Mouse (Mus musculus) neural tube, embryonic 11.5 days (tissue): Measurements from ENCODE around the gene Lmf1. TPM values are rescaled to one million over a fixed set of nuclear protein-coding genes. Genes with fewer than 3 reads are reported as not detected.
A peak's percentile ranks its signal among the peaks of the same experiment; 100 is the strongest.

Experiments
- ATAC-seq: fragments of 200-750 bp; cut with Nextera tagmentation; 2 replicates; pipeline ENCODE4 v1.8.0; 2017; ENCODE audit warnings: moderate number of reproducible peaks, mild to moderate bottlenecking, moderate TSS enrichment, moderate library complexity; ENCODE audit not compliant: insufficient read depth, low FRiP score, low TSS enrichment
- DNase-seq: peaks from one replicate; pipeline ENCODE4 v3.0.0-alpha.2; 2015; ENCODE audit warnings: low spot score
- H3K27ac ChIP-seq: fragments of 300-500 bp; sonication (generic); 2 replicates; pipeline ENCODE4 v1.5.1; 2014; ENCODE audit warnings: low read depth, mild to moderate bottlenecking, low read length
- H3K27me3 ChIP-seq: fragments of 300-500 bp; sonication (generic); 2 replicates; pipeline ENCODE4 v1.6.1; 2014; ENCODE audit warnings: mild to moderate bottlenecking, low read length, mixed read lengths; ENCODE audit not compliant: control insufficient read depth, insufficient read depth
- H3K36me3 ChIP-seq: fragments of 300-500 bp; sonication (generic); 2 replicates; pipeline ENCODE4 v1.6.1; 2014; ENCODE audit warnings: mild to moderate bottlenecking, low read length, moderate library complexity, mixed read lengths; ENCODE audit not compliant: control insufficient read depth, insufficient read depth
- H3K4me1 ChIP-seq: fragments of 300-500 bp; sonication (generic); 2 replicates; pipeline ENCODE4 v1.6.1; 2014; ENCODE audit warnings: low read length, mixed read lengths; ENCODE audit not compliant: control insufficient read depth, insufficient read depth
- H3K4me2 ChIP-seq: fragments of 300-500 bp; sonication (generic); 2 replicates; pipeline ENCODE4 v1.6.1; 2014; ENCODE audit warnings: low read depth, mild to moderate bottlenecking, moderate library complexity
- H3K4me3 ChIP-seq: fragments of 300-500 bp; sonication (generic); 2 replicates; pipeline ENCODE4 v1.5.1; 2014; ENCODE audit warnings: low read depth, low read length
- H3K9ac ChIP-seq: fragments of 300-500 bp; sonication (generic); 2 replicates; pipeline ENCODE4 v1.6.1; 2014; ENCODE audit warnings: mild to moderate bottlenecking, low read length
- H3K9me3 ChIP-seq: fragments of 300-500 bp; sonication (generic); 2 replicates; pipeline ENCODE4 v1.6.1; 2016; ENCODE audit warnings: low read length; ENCODE audit not compliant: control insufficient read depth
- WGBS: fragments of 180-500 bp; shearing (Covaris S2); extraction: QIAGEN DNeasy Blood & Tissue Kit; methylation state at CpG from one replicate; pipeline ENCODE4 v1.1.7; 2014; 5-methylcytosine and 5-hydroxymethylcytosine counted together
- polyA plus RNA-seq: library from polyadenylated mRNA; unstranded; fragments of >200 nt; fragmentation: Nextera tagmentation; extraction: Ambion mirVana; gene quantifications from 2 replicates; pipeline ENCODE4 v1.2.1, GENCODE M21; 2014

The Lmf1 gene
- polyA plus RNA-seq, 1 experiment from 2014 or later = 23.9 TPM

- Histone ChIP-seq H3K9me3 (no peaks in the 10 kb centered on the region), H3K36me3 (no peaks in the 10 kb centered on the region), H3K4me3 (no peak overlapping the region), H3K4me2 (no peak overlapping the region), H3K9ac (no peak overlapping the region), H3K4me1 (peaks cover 11% of the 10 kb centered on the region), H3K27ac (no peak overlapping the region), H3K27me3 (no peaks in the 10 kb centered on the region)
- DNase-seq (no peak), ATAC-seq (no peak)
- 86% methylated on average over 4 of the region's 4 CpGs for WGBS
Observed at GRCm38 (mm10) chr17:25623441-25623840, 44.6 kb downstream of the Lmf1 start.

DNA sequence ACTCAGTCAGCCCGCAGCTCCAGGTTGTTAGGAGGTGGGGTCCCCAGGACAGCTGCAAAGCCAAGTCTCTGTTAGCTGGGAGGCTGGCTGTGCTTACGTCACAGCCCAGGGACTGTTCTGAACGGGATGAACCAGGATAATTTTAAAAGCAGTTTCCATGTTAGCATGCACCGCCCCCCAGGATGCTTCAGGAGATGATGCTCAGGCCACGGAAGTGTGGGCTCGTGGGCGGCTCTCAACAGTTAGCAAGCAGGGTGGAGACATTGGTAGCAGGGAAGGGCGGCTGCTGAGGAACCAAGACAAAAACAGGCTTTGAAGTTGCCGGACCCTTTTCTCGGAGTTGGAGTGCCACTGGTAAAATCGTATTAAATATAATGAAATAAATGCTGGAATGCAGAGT lies 45.0 kb downstream of the Lmf1 start:
- H3K4me2 ChIP-seq = no peak overlapping the region
- no peaks in the 10 kb centered on the region for H3K27me3 ChIP-seq
- 49% methylated on average over 11 of the region's 11 CpGs for WGBS
- H3K9ac ChIP-seq = no peak overlapping the region
- ATAC-seq (no peak), DNase-seq (no peak)
- H3K27ac ChIP-seq = no peak overlapping the region
- H3K36me3 ChIP-seq = no peaks in the 10 kb centered on the region
- H3K9me3 ChIP-seq = no peaks in the 10 kb centered on the region
- H3K4me3 ChIP-seq = no peak overlapping the region
- peaks cover 11% of the 10 kb centered on the region for H3K4me1 ChIP-seq

DNA sequence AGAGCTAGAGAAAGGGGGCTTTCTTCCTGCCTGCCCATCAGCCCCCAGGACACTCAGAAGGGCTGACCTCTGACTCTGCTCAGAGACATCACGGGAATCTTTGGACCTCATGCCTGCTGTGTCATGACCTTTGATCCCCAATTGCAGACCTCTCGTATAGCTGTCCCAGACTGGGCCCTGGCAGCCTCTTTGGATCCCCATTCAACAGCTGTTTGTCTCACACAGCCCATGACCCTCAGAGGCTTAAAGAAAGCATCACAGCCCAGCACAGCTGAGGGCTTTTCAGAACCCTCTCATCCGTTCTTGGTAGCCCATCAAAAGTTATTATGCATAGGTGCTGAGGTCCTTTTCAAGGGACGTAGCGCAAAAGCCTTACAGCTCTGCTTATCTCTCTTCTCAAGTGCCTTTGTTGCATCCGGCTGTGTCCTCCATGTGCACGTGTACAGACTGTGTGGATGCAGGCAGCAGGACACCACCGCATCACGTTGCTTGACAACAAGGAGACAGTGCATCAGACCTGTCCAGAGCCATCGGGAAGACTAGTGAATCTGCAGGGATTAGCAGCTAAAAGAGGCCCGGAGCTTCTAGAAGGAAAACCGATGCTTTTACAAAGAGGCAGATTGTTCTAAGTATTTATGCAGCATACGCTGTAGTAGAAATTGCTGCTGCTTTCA lies 45.7 kb downstream of the Lmf1 start:
- WGBS = 43% methylated on average over 13 of the region's 13 CpGs
- Histone ChIP-seq H3K9ac (no peak overlapping the region), H3K27ac (peak overlapping the region; percentile 42; the same call in 1 of the 2 replicates), H3K4me2 (no peak overlapping the region), H3K27me3 (no peaks in the 10 kb centered on the region), H3K4me1 (peaks cover 11% of the 10 kb centered on the region), H3K4me3 (no peak overlapping the region), H3K36me3 (no peaks in the 10 kb centered on the region), H3K9me3 (no peaks in the 10 kb centered on the region)
- DNase-seq (no peak), ATAC-seq (no peak)

GRCm38 (mm10) chr17:25625282-25625681 lies 46.4 kb downstream of the Lmf1 start:
- H3K27ac ChIP-seq = no peak overlapping the region
- H3K9me3 ChIP-seq = no peaks in the 10 kb centered on the region
- no peak for ATAC-seq
- peaks cover 11% of the 10 kb centered on the region for H3K4me1 ChIP-seq
- WGBS = 78% methylated on average over 7 of the region's 7 CpGs
- H3K9ac ChIP-seq = no peak overlapping the region
- no peaks in the 10 kb centered on the region for H3K27me3 ChIP-seq
- no peaks in the 10 kb centered on the region for H3K36me3 ChIP-seq
- H3K4me3 ChIP-seq = no peak overlapping the region
- DNase-seq = no peak
- no peak overlapping the region for H3K4me2 ChIP-seq

DNA sequence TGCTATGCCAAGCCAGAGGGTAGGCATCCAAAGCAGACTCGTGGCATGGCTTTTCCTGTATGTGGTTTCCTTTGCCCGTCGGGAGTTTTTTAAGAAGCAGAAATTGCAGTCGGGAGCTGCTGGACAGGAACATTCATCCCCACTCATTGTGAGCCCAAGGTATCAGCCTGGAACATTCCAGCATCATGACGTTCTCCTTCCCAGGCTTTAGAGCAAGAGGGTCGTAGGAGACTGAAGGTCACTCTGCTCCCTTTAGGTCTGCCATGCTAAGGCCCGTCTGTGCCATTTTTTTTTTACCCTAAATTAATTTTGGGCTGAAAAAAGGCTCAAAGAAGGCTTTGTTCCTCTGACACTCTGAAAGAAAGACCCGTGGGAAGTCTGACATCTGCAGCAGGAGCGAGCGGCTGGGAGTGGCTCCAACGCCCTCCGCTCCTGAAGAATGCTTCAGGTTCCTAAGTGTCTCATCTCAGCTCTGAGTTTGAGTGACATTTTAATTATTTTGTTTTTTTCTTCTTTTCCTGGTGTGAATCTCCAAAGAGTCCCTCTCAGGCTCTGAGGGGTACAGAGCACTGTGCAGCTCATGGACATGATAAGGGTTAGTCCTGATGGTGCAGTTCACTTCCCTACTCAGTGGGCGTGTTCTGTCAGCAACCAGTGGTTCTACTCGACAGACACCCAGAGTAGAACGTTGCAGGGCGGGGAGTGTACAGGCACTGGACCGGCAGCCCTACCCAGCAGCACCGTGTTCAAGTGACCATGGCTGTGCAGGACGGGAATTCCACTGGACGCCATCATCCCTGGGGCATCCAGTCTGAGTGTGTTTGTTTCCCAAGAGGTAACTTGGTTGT lies 47.5 kb downstream of the Lmf1 start:
- ATAC-seq (no peak), DNase-seq (peak; percentile 60)
- H3K36me3 ChIP-seq = no peaks in the 10 kb centered on the region
- WGBS = 54% methylated on average over 20 of the region's 20 CpGs
- no peaks in the 10 kb centered on the region for H3K9me3 ChIP-seq
- no peak overlapping the region for H3K27ac ChIP-seq
- H3K4me3 ChIP-seq = no peak overlapping the region
- peaks cover 11% of the 10 kb centered on the region for H3K4me1 ChIP-seq
- no peak overlapping the region for H3K4me2 ChIP-seq
- no peak overlapping the region for H3K9ac ChIP-seq
- H3K27me3 ChIP-seq = no peaks in the 10 kb centered on the region

DNA sequence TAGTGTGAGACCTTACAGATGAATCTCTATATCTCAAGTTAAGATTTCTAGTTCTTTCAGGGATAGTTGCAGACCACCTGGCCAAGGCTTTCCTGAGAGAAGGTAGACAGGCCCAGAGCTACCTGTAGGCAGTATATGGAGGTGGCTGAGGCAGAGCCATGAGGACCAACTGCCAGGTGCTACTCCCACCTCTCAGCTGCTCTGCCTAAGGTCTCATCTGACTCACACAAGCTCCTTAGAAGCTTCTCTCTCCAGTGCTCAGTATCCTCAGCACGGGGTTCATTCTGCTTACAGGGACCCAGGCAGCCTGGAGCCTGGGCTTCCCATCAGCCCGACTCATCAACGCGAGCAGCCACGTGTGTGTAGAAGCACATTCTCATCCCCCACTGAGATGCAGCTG lies 51.4 kb downstream of the Lmf1 start:
- Histone ChIP-seq H3K27ac (no peak overlapping the region), H3K4me2 (no peak overlapping the region), H3K4me3 (no peak overlapping the region), H3K9me3 (no peaks in the 10 kb centered on the region), H3K4me1 (peaks cover 13% of the 10 kb centered on the region), H3K27me3 (no peaks in the 10 kb centered on the region), H3K9ac (no peak overlapping the region), H3K36me3 (no peaks in the 10 kb centered on the region; the same call in 1 of the 2 replicates)
- DNase-seq (no peak), ATAC-seq (no peak)
- WGBS = 87% methylated on average over 5 of the region's 5 CpGs

GRCm38 (mm10) chr17:25634070-25634469 lies 55.2 kb downstream of the Lmf1 start:
- ATAC-seq (no peak), DNase-seq (no peak)
- no peak overlapping the region for H3K4me2 ChIP-seq
- no peak overlapping the region for H3K4me3 ChIP-seq
- H3K27me3 ChIP-seq = no peaks in the 10 kb centered on the region
- peaks cover 21% of the 10 kb centered on the region for H3K4me1 ChIP-seq
- H3K9ac ChIP-seq = no peak overlapping the region
- H3K27ac ChIP-seq = no peak overlapping the region
- H3K9me3 ChIP-seq = no peaks in the 10 kb centered on the region
- 92% methylated on average over 10 of the region's 10 CpGs for WGBS
- H3K36me3 ChIP-seq = no peaks in the 10 kb centered on the region; the same call in 1 of the 2 replicates

DNA sequence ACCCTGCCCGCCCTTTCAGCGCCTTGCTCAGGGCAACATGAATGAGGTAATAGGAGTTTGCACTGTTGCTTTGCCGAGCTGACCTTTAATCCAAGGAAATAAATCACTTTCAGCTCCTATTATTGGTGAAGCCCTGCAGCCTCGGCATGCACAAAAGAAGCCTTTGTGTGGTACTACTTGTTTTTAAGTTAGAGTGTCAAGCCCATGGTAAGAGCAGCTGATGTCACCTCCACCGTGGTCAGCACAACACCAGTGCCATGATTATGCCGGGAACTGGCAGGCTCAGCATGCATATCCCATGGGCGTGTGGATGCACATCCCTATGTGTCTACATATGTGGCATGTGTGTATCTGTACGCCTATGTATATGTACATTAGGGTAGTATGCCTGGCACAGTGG lies 56.5 kb downstream of the Lmf1 start:
- Histone ChIP-seq H3K27ac (peak overlapping the region; percentile 63), H3K9ac (no peak overlapping the region; the same call in 1 of the 2 replicates), H3K36me3 (no peaks in the 10 kb centered on the region; the same call in 1 of the 2 replicates), H3K4me2 (no peak overlapping the region), H3K9me3 (no peaks in the 10 kb centered on the region), H3K4me3 (no peak overlapping the region), H3K4me1 (peaks cover 21% of the 10 kb centered on the region), H3K27me3 (no peaks in the 10 kb centered on the region)
- WGBS = 22% methylated on average over 8 of the region's 8 CpGs
- peak; percentile 66 for DNase-seq
- peak; percentile 75 for ATAC-seq
